Mouse (Mus musculus) kidney, embryonic 16.5 days (tissue): Measurements from ENCODE around the gene Ly6g5b. TPM values are rescaled to one million over a fixed set of nuclear protein-coding genes. Genes with fewer than 3 reads are reported as not detected.
A peak's percentile ranks its signal among the peaks of the same experiment; 100 is the strongest.
"Not testable (repeated sequence)": the region's sequence is repeated elsewhere in the genome, so short reads cannot be mapped to it uniquely, and the experiment has no call there.

Experiments used
- ATAC-seq: fragments of 200-750 bp; cut with Nextera tagmentation; 2 replicates; pipeline ENCODE4 v1.8.0; 2017; ENCODE audit warnings: moderate TSS enrichment; ENCODE audit not compliant: low FRiP score, low TSS enrichment
- H3K27ac ChIP-seq: fragments of 300-500 bp; sonication (generic); 2 replicates; pipeline ENCODE4 v1.5.1; 2014; ENCODE audit warnings: low read length
- H3K27me3 ChIP-seq: fragments of 300-500 bp; sonication (generic); 2 replicates; pipeline ENCODE4 v1.6.1; 2014; ENCODE audit warnings: low read length, control low read depth, mixed read lengths; ENCODE audit not compliant: insufficient read depth
- H3K36me3 ChIP-seq: fragments of 300-500 bp; sonication (generic); 2 replicates; pipeline ENCODE4 v1.6.1; 2014; ENCODE audit warnings: low read length, control low read depth, mixed read lengths; ENCODE audit not compliant: insufficient read depth
- H3K4me1 ChIP-seq: fragments of 300-500 bp; sonication (generic); 2 replicates; pipeline ENCODE4 v1.6.1; 2014; ENCODE audit warnings: low read length, control low read depth, mixed read lengths; ENCODE audit not compliant: insufficient read depth
- H3K4me2 ChIP-seq: fragments of 300-500 bp; sonication (generic); replicated peaks from 2 replicates; pipeline ENCODE4 v1.6.1; 2014; ENCODE audit warnings: low read depth, low read length
- H3K4me3 ChIP-seq: fragments of 300-500 bp; sonication (generic); 2 replicates; pipeline ENCODE4 v1.5.1; 2014; ENCODE audit warnings: mild to moderate bottlenecking, low read length
- H3K9ac ChIP-seq: fragments of 300-500 bp; sonication (generic); replicated peaks from 2 replicates; pipeline ENCODE4 v1.6.1; 2014; ENCODE audit warnings: low read length
- H3K9me3 ChIP-seq: fragments of 300-500 bp; sonication (generic); 2 replicates; pipeline ENCODE4 v1.6.1; 2016; ENCODE audit warnings: low read length, control low read depth
- WGBS: fragments of 180-500 bp; shearing (Covaris S2); extraction: QIAGEN DNeasy Blood & Tissue Kit; methylation state at CpG from one replicate; pipeline ENCODE4 v1.1.7; 2014; 5-methylcytosine and 5-hydroxymethylcytosine counted together
- polyA plus RNA-seq: library from polyadenylated mRNA; unstranded; fragments of >200 nt; fragmentation: Nextera tagmentation; extraction: Ambion mirVana; gene quantifications from 2 replicates; pipeline ENCODE4 v1.2.1, GENCODE M21; 2015

Gene Ly6g5b
- polyA plus RNA-seq, 1 experiment from 2014 or later = 0.89 TPM

- no peaks in the 10 kb centered on the region for H3K9me3 ChIP-seq
- no peak overlapping the region for H3K4me3 ChIP-seq
- H3K4me1 ChIP-seq = peaks cover 32% of the 10 kb centered on the region
- no peak overlapping the region for H3K27ac ChIP-seq
- WGBS = 39% methylated on average over 11 of the region's 11 CpGs
- H3K9ac ChIP-seq = no peak overlapping the region
- peak; percentile 24; the same call in 1 of the 2 replicates for ATAC-seq
- peaks cover 6% of the 10 kb centered on the region; the same call in 1 of the 2 replicates for H3K36me3 ChIP-seq
- no peak overlapping the region for H3K4me2 ChIP-seq
- H3K27me3 ChIP-seq = no peaks in the 10 kb centered on the region
Observed at GRCm38 (mm10) chr17:35128996-35129395, 13.8 kb upstream of the Ly6g5b start.

- Histone ChIP-seq H3K4me2 (peak overlapping the region; percentile 70), H3K27ac (peak overlapping the region; percentile 78; the same call in 1 of the 2 replicates), H3K36me3 (peaks cover 12% of the 10 kb centered on the region; the same call in 1 of the 2 replicates), H3K9ac (peak overlapping the region; percentile 76), H3K4me1 (peaks cover 36% of the 10 kb centered on the region), H3K4me3 (peak overlapping the region; percentile 60), H3K9me3 (no peaks in the 10 kb centered on the region), H3K27me3 (no peaks in the 10 kb centered on the region)
- WGBS = 54% methylated on average over 13 of the region's 13 CpGs
- ATAC-seq = no peak
Observed at GRCm38 (mm10) chr17:35127017-35127416, 11.8 kb upstream of the Ly6g5b start.

- Histone ChIP-seq H3K36me3 (peaks cover 12% of the 10 kb centered on the region; the same call in 1 of the 2 replicates), H3K4me1 (peaks cover 36% of the 10 kb centered on the region), H3K27me3 (no peaks in the 10 kb centered on the region), H3K4me2 (peak within 1 kb of the TSS; percentile 70), H3K27ac (peak within 1 kb of the TSS; percentile 78), H3K9me3 (no peaks in the 10 kb centered on the region), H3K9ac (peak within 1 kb of the TSS; percentile 76), H3K4me3 (peak within 1 kb of the TSS; percentile 60)
- peak; percentile 60 for ATAC-seq
- under 1% methylated on average over 36 of the region's 36 CpGs for WGBS
Observed at GRCm38 (mm10) chr17:35126206-35126611, 11.0 kb upstream of the Ly6g5b start, which contains the start of gene D17H6S53E. D17H6S53E (plus strand) TSS chr17:35126373.

- Histone ChIP-seq H3K9me3 (no peaks in the 10 kb centered on the region), H3K9ac (peak overlapping the region; percentile 76), H3K27me3 (no peaks in the 10 kb centered on the region), H3K27ac (peak overlapping the region; percentile 78), H3K4me3 (peak overlapping the region; percentile 60), H3K4me1 (peaks cover 37% of the 10 kb centered on the region), H3K4me2 (peak overlapping the region; percentile 70), H3K36me3 (peaks cover 12% of the 10 kb centered on the region; the same call in 1 of the 2 replicates)
- ATAC-seq = no peak
- WGBS = 34% methylated on average over 6 of the region's 6 CpGs
Observed at GRCm38 (mm10) chr17:35125578-35125977, 10.3 kb upstream of the Ly6g5b start.

GRCm38 (mm10) chr17:35125081-35125480, 9.9 kb upstream of the Ly6g5b start:
- peak overlapping the region; percentile 76; the same call in 1 of the 2 replicates for H3K9ac ChIP-seq
- ATAC-seq = no peak

GRCm38 (mm10) chr17:35124261-35124896, 9.2 kb upstream of the Ly6g5b start:
- H3K36me3 ChIP-seq = peaks cover 17% of the 10 kb centered on the region; the same call in 1 of the 2 replicates
- not testable (repeated sequence) for H3K27me3 ChIP-seq, H3K4me2 ChIP-seq, H3K9me3 ChIP-seq, H3K4me3 ChIP-seq, ATAC-seq, H3K9ac ChIP-seq, H3K27ac ChIP-seq
- WGBS = 92% methylated on average over 12 of the region's 12 CpGs
- peaks cover 48% of the 10 kb centered on the region for H3K4me1 ChIP-seq

More at GRCm38 (mm10) chr17:35125081-35125480, 9.9 kb upstream of the Ly6g5b start:
- no peak overlapping the region for H3K4me3 ChIP-seq
- H3K4me2 ChIP-seq = peak overlapping the region; percentile 70; the same call in 1 of the 2 replicates
- H3K9me3 ChIP-seq = no peaks in the 10 kb centered on the region
- no peak overlapping the region for H3K27ac ChIP-seq
- peaks cover 42% of the 10 kb centered on the region for H3K4me1 ChIP-seq
- WGBS = 87% methylated on average over 1 of the region's 1 CpGs
- H3K36me3 ChIP-seq = peaks cover 12% of the 10 kb centered on the region; the same call in 1 of the 2 replicates
- H3K27me3 ChIP-seq = no peaks in the 10 kb centered on the region

- H3K9me3 ChIP-seq, H3K9ac ChIP-seq, H3K27me3 ChIP-seq, ATAC-seq, H3K4me3 ChIP-seq, H3K4me2 ChIP-seq, H3K27ac ChIP-seq: not testable (repeated sequence)
- Histone ChIP-seq H3K36me3 (peaks cover 25% of the 10 kb centered on the region), H3K4me1 (peaks cover 40% of the 10 kb centered on the region)
- WGBS = 88% methylated on average over 9 of the region's 9 CpGs
Observed at GRCm38 (mm10) chr17:35123287-35123686, 8.1 kb upstream of the Ly6g5b start.

GRCm38 (mm10) chr17:35121871-35122303, 6.7 kb upstream of the Ly6g5b start, which contains the start of gene Csnk2b:
Csnk2b (minus strand) TSS chr17:35122053.
- H3K9me3 ChIP-seq = no peaks in the 10 kb centered on the region
- H3K4me3 ChIP-seq = peak within 1 kb of the TSS; percentile 96
- ATAC-seq = no peak; the same call in 1 of the 2 replicates
- peaks cover 30% of the 10 kb centered on the region for H3K4me1 ChIP-seq
- peak within 1 kb of the TSS; percentile 97 for H3K9ac ChIP-seq
- peak within 1 kb of the TSS; percentile 90 for H3K4me2 ChIP-seq
- WGBS = 0% methylated on average over 19 of the region's 19 CpGs
- H3K36me3 ChIP-seq = peaks cover 35% of the 10 kb centered on the region
- H3K27ac ChIP-seq = peak within 1 kb of the TSS; percentile 85
- H3K27me3 ChIP-seq = no peaks in the 10 kb centered on the region

- under 1% methylated on average over 50 of the region's 50 CpGs for WGBS
- Histone ChIP-seq H3K9me3 (no peaks in the 10 kb centered on the region), H3K27ac (peak within 1 kb of the TSS; percentile 85), H3K27me3 (no peaks in the 10 kb centered on the region), H3K4me1 (peaks cover 26% of the 10 kb centered on the region), H3K9ac (peak within 1 kb of the TSS; percentile 97), H3K36me3 (peaks cover 39% of the 10 kb centered on the region), H3K4me3 (peak within 1 kb of the TSS; percentile 96), H3K4me2 (peak within 1 kb of the TSS; percentile 90)
- ATAC-seq = peak; percentile 97
Observed at GRCm38 (mm10) chr17:35121143-35121799, 6.0 kb upstream of the Ly6g5b start, which contains the start of gene Gpank1. Gpank1 (plus strand) TSS chr17:35121455.
